Mouse (Mus musculus) frontal cortex, adult 2 months (tissue): Measurements from ENCODE around the gene Atg16l1. TPM values are rescaled to one million over a fixed set of nuclear protein-coding genes. Genes with fewer than 3 reads are reported as not detected.

Source experiments
- DNase-seq, 2 experiments: peaks; one replicate each; pipeline ENCODE4 v3.0.0; 2022; ENCODE audit warnings: low spot score in 1 of 2; ENCODE audit errors: extremely low spot score in 1 of 2
- polyA plus RNA-seq: library from polyadenylated mRNA; depleted of rRNA; stranded (reverse); fragments of >200 nt; gene quantifications from 2 replicates; pipeline ENCODE4 v1.2.3, GENCODE M21; 2012; rRNA removed

The Atg16l1 gene
- polyA plus RNA-seq, 1 experiment: 83.3 TPM

GRCm38 (mm10) chr1:87828185-87828584, 72.5 kb downstream of the Atg16l1 start:
- peak in 1 of 2 experiments; percentile 21 for DNase-seq

- DNase-seq: no peak
Observed at GRCm38 (mm10) chr1:87828926-87829580, 73.4 kb downstream of the Atg16l1 start.

GRCm38 (mm10) chr1:87829621-87830211, 74.0 kb downstream of the Atg16l1 start:
- no peak for DNase-seq

- no peak for DNase-seq
Observed at GRCm38 (mm10) chr1:87836453-87836852, 80.8 kb downstream of the Atg16l1 start.

- DNase-seq: no peak
Observed at GRCm38 (mm10) chr1:87837018-87837417, 81.3 kb downstream of the Atg16l1 start.

- no peak for DNase-seq
Observed at GRCm38 (mm10) chr1:87840411-87841208, 84.9 kb downstream of the Atg16l1 start.

Other genes starting within 250 kb of the Atg16l1 start
- 7.0 and 8.8 TPM in 2 replicates for gene Neu2, start 246.0 kb upstream of the Atg16l1 start, polyA plus RNA-seq
- 177 and 210 TPM in 2 replicates for gene Ngef, start 182.0 kb upstream of the Atg16l1 start, polyA plus RNA-seq
- gene Inpp5d, start 135.6 kb upstream of the Atg16l1 start, polyA plus RNA-seq: 13.1 and 19.8 TPM in 2 replicates
- gene Sag, start 47.8 kb downstream of the Atg16l1 start, polyA plus RNA-seq: 3.6 and 4.5 TPM in 2 replicates
- gene Dgkd, start 97.4 kb downstream of the Atg16l1 start, polyA plus RNA-seq: 57.6 and 73.7 TPM in 2 replicates